Mouse (Mus musculus) gastrocnemius, postnatal 10 days (tissue): ENCODE measurements at regions not wholly inside any gene's neighbourhood (a gene's known extent, or its start where the extent isn't known, plus 50 kb on each side); places are given as distances from the start of the nearest gene placed in this dataset.
A peak's percentile ranks its signal among the peaks of the same experiment; 100 is the strongest.
"Not testable (repeated sequence)": the region's sequence is repeated elsewhere in the genome, so short reads cannot be mapped to it uniquely, and the experiment has no call there.

Source experiments
- DNase-seq: peaks from one replicate; pipeline ENCODE4 v3.0.0; 2021; ENCODE audit warnings: mixed read lengths

DNA sequence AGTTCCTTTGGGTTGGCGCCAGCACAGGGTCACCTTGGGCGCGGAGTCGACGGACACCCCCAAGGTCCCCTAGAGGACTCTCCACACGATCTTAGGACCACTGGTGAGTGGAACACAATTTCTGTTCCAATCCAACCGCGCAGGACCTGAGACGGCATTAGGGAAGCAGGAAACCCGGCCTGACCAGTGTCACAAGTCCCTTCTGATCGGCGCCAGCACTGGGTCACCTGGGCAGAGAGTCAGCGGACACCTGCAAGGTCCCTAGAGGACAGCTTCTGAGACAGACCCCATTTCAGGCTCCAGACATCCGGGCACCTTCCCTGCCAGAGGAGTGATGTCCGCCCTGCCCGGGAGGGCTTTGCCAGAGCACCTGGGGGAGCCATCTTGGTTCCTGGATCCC lies 74.2 kb upstream of the Cdh13 start:
- DNase-seq, result not testable (repeated sequence)

DNA sequence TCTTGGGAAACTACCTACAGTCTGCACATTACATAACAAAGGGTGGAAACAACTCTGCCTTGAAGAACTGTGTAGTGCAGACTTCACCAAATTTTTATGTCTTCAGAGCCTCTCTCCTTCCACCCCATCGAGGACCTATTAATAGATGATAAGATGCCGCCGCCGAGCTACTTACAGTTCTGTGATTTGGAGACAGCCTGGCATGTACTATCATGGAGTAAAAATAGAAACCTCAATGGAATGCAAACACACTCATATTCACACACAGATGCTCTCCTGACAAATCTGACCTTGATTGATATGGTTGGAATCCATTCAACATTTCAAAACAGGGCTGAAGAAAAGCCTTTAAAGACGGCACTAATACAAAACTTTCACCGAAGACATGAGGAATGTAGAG lies 92.7 kb upstream of the Cdh13 start:
- peak; percentile 10 for DNase-seq

DNA sequence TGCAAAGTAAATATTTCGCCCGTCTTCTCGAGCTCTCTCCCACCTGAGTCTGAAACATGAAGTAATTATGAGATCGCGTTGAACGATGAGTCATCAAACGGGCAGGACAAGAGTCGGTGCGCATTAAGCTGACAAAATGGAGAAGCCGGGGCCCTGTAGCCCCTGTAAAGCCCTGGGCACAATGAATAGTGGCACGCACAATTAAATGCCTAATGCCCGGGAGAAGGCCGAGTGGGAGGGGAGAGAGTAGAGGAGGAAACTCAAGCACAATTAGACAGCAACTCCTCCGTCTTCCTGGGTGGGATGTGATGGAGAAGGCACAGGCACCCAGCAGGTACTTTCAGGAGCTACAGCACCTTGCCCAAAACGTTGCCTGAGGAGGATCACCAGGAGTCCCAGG lies 94.3 kb upstream of the Cdh13 start:
- DNase-seq, result no peak

DNA sequence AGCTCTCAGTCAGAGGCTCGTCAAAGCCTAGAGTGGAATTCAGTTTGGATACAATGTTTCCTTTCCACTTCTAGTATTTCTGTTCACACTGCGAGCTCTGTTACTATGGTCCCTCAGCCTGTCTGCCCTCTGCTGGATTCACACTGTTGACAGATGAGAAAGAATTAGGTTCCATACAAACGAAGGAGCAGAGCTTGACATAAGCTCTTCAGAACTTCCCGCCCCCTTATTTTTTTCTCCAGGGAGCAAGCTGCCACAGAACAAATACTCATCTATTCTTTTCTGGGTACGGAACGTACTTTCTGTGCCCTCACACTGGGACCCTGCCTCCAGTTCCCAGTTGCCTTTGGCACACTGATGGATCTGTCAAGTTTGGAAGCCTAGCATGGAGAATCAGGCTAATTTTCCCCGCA lies 114.5 kb upstream of the Cdh13 start:
- no peak for DNase-seq

DNA sequence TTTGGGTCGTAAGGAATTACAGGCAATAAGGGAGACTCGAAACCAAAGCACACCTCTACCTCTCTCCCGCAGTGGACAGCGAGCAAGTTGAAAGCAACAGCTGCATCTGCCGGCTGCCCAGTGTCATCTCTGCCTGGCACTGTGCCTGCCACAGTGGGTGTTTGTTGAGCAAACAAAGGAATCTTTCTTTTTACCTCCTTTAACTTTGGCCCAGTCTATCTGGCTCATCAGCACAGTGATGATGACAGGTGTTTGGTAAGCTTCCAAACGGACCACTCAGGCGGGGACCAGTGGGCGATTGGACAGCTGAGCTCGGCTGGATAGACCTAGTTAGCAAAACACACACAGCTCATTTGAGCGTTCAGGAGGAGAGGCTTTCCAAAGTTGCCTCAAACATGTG lies 121.4 kb upstream of the Cdh13 start:
- DNase-seq, result peak; percentile 60

DNA sequence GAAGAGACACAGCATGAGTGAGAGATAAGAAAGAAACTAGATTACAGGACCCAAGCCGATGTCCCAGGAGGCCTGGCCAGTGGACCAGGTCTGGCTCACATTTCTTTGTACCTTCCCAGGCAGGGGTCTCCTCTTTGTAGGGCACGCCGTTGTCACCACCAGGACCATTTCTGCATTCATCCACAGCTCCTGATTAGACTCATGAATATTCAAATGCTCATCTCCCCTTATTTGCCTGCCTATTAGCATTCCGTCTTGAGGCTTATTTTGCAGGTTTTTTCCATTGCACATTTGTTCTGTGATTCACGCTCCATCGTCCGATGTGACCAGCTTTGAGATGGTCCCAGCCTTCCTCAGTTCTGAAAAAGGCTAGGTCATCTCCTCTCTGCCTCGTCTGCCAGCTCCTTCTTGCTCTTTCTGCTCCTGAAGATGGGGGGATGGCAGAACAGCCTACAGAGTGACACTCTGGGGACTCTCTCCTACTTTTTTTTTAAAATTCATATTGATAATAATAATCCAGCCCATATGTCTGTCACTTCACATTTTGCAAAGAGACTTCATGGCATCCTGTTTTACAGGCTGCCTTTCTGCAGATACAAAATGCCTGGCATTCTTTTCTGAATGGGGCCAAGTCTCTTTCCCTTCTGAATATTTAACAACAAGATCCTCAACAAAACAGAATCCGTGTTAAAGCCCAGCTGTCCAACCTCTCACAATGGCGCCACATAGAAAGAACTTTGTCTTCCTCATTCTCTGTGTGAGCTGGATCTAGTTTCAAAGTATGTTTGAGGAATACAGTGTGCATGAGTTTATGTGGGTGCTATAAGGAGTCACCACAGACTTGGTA lies 136.0 kb upstream of the Cdh13 start:
- DNase-seq, result no peak

DNA sequence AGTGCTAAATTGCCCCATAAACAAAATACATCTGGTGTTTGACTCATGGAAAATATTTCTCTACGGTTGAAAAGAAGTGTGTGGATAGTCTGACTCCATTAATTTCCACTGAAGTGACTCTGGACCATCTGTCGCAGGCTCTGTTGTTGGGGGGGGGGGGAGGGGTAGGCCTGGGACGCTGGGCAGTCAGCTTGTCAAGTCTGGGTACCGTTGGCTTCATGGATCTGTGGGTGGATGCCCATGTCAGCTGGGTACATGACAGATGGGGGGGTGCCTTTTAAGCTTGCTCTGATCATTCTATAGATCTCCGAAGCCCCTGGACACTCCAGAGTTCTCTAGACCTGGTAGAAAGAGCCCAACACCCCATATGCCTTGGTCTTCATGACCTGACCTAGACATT lies 139.0 kb upstream of the Cdh13 start:
- DNase-seq, result no peak

DNA sequence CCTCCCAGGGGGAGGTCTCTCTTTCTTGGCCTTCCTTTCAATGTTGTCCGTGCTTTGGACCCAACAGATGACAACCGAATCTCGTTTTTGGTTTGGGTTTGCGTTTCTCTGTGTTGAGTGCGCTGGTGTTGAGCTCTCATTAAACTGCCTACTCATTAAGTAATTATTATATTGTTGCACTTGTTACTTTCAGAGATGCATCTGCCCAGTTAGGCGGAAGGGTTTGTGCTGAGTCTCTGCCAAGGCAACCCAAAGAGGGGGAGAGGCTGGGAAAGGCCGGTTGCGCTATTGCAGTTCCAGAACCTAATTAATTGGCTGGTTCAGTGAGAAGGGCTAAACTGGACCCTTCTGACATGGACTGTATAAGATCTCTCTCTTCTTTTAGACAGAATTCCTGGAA lies 141.2 kb upstream of the Cdh13 start:
- DNase-seq, result no peak

DNA sequence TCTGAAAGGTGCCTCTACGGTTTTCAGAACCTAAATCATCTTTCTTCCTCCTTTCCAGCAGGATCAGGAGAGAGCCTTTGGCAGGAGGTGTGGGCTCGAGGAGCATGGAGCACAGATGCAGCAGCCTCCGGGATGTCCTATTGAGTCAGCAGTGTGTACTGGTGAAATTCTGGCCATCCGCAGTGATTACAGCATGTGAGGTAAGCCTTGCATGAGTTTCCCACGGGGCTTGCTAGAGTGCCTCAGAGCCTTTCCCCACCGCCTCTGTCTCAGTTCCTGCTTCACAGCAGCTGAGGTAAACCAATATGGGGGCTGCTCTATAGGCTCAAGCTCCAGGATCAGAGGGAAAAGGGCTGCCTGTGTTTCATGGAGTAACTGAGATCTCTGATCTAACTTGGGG lies 143.6 kb upstream of the Cdh13 start:
- no peak for DNase-seq

DNA sequence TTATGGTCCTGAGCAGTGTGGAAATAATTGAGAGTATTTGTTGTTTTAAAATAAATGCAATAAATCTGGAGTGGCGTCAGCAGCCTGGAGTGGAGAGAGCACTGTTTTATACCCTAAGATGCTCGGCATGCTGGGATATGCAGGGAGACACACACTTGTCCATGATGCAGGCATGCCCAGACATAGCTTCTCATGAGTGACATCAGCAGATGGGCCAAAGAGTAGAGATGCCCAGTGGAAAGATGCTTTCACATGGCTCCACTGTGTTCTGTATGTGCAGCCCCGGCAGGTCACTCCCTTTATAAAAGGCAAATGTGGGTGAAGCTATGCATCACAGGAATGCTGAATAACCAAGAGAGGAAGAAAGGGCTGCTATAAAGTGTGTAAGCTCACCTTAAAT lies 145.7 kb upstream of the Cdh13 start:
- DNase-seq, result no peak

DNA sequence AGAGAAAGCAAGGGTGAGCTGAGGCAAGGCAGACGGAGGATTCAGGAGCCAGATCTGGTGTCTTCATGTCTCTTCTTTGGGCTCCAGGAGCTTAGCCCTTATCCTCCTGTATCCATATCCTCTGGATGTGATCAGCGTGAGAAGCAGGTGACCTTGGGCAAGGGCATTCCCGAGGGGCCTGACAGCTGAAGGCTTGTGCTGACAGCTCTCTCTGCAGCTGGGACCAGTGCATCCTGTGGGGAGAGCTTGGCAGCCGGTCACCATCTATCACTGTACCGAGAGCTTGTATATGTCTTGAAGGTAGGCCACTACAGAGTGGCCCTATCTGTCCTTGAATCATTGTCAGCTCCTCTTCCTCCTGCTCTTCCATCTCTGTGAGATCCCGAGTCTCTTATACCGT lies 158.5 kb upstream of the Cdh13 start:
- no peak for DNase-seq

DNA sequence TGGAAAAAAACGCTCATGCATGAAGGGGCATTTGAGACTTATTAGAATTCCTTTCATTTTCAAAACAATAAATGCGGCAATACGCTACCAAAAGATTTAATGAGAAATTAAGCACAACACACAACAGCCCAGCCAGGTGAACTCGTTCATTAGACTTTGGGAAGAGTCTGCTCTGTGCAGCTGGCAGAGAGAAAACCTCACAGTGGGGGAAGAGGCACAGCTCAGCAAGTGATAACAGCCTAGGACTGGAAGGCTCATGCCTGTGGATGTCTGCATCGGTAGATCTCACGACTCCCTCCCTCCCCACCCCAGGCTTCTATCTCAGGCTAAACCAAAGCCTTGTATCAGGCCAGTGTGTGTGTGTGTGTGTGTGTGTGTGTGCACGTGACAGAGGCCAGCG lies 169.3 kb upstream of the Cdh13 start:
- DNase-seq, result no peak

DNA sequence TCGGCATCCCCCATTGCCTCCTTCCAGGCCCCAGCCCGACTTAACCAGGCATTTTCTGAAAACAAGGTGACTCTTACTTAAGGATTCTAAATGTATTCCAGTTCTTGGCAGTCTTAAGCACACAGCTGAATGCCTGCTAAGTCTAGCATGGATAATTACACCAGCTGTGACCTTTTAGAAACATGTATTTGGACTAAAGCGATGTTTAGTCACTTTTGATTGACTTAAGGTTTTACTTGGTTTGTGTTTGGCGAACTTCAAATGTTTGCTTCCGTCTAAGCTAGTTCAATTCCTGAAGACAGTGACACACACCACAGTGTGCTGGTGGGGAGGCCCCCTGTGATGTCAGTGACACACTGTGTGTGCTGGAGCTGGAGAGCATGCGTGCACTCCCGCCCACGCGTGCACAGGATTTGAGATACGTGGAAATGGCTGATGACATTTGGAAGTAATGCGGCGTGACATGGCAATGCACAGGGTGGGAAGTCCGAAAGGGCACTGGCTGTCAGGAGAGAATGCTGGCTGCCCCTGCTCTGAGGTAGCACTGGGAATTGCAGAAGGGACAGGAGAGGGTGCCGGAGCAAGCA lies 179.0 kb upstream of the Cdh13 start:
- no peak for DNase-seq

DNA sequence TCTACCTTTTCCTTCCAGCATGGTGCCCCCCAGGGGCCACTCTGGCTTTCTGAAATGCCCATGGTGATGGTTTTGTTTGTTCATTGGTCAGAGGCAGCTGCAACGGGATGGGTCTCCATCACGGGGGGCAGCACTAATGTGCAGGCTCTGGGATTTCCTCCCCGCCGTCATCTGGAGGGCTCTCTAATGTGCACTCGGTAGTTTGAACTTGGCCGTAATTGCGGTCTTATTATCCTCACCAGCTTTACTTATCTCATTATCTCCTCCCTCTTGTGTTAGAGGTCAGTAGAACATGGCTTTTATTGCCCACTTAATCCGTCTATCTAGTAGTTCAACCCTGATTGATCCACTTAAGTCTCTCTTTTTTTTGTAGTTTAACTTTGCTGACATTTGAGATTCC lies 182.2 kb upstream of the Cdh13 start:
- DNase-seq, result no peak

DNA sequence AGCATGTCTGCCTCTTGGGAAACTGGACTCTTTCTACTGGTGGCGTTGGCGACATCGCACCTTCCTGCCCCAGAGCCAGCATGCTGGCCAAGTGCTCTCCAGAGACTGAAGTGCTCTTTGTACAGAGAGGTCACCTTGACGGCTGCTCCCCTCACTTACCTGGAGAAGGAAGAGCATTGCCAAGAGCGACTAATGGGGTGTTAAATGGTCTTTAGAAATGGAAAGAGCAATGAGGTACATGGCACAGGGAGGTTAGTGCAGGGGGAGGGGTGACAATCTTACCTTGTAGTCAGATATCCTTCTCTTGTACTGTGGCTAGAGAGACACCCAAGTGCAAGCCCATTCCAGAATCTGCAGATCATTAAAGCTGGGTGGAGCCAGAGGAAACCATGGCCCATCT lies 220.8 kb upstream of the Cdh13 start:
- DNase-seq, result no peak

DNA sequence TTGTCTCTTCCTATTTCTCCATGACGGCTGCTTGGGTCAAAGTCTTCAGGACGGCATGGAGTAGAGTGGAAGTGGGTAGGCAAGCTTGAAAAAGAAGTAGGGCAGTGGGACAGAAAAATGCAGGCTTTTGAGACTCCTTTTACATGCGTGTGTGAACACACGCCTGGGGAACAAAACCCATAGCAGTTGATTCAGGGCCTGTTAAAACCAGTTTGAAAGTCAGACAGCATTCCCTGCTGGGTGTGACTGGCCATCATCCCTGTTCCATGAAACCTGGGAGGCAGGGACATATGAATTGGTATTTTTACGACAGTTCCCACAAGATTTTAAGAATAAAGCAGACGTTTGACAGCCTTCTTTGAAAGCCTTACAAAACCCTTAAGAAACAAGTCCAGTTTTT lies 226.8 kb upstream of the Cdh13 start:
- no peak for DNase-seq

DNA sequence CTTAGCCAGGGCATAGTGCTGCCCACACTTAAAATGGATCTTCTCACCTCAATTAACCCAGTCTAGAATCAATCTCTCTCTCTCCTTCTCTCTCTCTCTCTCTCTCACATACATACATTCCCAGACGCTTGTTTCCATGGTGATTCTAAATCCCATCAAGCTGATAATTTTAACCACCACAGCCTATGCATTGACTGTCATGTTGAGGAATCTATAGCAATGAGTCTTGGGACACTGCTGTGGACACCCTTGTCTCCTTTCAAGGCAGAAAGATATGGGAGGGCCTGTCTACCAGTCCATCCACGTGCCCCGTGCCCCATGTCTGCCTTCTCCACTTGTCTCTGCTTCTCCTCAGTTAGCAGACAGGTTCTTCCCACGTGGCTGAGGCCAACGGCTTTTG lies 228.0 kb upstream of the Cdh13 start:
- DNase-seq, result no peak

DNA sequence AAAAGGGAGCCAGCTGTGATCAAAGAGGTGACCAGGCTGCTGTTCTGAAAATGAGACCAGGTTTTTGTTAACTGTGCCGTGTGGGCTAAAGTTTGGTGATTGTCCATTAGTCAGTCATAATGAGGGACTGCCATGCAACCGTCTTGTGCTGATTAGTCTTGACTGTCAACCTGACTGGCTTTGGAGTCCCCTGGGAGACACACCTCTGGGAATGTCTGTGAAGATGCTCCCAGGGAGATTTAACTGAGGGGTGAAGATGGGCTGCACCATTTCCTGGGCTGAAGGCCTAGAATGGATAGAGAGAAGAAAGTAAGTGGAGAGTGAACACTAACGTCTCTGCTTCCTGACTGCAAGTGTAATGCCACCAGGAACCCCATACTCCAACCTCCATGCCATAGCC lies 233.1 kb upstream of the Cdh13 start:
- no peak for DNase-seq

DNA sequence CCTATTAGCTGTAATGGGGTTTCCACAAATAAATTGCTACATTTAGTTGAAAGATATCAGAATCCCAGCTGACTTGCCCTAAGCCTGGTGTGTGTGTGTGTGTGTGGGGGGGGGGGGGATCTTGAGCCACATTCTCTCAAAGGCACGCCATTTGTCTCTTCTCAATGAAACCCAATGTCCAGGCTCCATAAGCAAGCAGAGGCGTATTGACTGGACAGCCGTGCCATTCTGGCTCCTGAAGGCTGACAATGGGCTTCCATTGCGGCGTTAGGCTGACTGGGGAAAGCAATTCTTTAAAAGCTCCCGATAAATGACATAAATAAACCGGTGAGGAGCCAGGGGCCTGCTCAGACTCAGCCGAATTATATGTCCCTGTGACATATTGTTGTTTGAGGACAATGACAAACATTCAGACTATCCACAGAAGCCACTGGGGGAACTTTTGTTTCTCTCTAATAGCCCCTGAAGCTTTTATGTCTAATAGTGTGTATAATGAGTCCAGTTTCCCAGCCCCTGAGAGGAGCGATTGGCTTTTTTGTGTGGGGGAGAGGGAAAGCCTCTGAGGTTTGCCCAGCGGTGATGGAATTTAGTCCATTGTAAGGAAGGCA lies 240.6 kb upstream of the Mphosph6 start:
- DNase-seq, result no peak

DNA sequence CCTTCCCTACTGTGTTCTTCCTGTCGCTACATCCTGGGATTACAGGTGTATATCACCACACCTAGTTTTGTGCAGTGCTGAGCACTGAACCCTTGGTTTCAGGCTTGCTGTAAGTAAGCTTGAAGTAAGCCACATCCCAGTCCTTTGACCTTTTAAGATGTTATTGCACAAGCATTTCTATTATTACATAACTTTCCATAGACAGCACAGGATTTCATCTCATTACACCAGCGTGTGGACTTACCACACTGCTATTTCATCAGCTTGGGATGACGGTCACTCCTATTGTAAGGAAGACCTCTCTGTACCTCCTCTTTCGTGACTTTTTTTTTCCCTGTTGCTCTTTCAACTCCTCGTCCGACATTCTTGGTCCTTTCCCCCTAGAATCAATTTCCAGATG lies 239.5 kb upstream of the Mphosph6 start:
- no peak for DNase-seq

DNA sequence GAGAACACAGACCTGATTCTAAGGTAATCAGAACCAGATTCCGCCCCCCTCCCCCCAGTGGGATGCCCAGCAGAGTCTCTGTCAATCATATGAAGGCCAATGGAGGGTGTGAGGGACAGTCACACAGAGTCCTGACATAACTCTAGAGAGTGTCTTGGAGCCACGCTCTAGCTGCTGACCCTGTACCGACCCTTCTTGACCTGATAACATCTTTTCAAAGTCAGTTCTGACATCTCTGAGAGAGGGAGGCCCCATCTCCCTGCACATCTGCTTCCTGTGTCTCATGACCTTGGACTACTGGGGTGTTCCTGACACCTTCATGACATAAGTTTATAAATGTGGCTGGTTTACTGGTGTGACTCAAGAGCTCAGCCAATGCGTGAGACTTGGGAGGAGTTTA lies 236.1 kb upstream of the Mphosph6 start:
- DNase-seq, result no peak

DNA sequence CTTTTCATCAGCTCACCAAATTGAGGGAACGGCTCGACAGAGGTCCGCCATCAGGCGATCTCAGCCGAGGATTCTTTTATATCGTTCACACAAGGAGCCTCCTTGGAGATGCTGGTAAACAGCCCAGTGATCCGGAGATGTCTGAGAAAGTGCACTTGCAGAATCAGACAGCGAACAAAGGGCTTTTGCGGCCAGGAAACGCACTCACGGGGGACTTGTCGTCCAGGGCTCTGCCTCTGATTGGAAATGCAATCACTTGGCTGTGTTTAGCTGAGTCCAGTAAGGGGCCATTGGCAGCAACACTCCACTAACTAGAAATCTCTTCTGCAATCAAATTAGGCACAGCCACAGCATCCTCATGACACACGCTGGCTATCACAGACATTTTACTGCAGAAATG lies 232.3 kb upstream of the Mphosph6 start:
- DNase-seq, result no peak

DNA sequence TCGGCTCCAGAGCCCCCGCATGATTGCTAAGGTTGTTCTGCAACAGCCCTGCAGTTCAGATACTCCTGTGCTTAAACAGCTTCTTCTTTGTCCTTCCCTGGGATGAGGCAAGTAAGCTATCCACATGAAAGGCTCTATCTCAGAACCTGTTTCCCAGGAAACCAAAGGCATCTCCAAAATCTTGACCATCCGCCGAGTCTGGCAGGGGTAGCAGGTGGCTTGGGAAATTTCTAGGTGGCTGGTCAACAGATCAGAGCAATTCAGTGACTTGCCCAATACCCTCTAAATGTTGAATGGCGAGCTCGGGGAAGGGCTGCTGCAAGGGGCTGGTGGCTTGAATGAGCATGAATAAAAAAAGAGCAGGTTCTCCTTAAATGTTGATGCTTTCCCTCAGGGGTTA lies 229.7 kb upstream of the Mphosph6 start:
- no peak for DNase-seq
